Mouse (Mus musculus): ENCODE results near the gene Tnrc6b. TPM values are rescaled to one million over a fixed set of nuclear protein-coding genes. Genes with fewer than 3 reads are reported as not detected.
A peak's percentile ranks its signal among the peaks of the same experiment; 100 is the strongest.

The Tnrc6b gene
- total and polyA plus RNA-seq, 3 experiments = 7.8 to 13.9 (median 8.0) TPM

DNA sequence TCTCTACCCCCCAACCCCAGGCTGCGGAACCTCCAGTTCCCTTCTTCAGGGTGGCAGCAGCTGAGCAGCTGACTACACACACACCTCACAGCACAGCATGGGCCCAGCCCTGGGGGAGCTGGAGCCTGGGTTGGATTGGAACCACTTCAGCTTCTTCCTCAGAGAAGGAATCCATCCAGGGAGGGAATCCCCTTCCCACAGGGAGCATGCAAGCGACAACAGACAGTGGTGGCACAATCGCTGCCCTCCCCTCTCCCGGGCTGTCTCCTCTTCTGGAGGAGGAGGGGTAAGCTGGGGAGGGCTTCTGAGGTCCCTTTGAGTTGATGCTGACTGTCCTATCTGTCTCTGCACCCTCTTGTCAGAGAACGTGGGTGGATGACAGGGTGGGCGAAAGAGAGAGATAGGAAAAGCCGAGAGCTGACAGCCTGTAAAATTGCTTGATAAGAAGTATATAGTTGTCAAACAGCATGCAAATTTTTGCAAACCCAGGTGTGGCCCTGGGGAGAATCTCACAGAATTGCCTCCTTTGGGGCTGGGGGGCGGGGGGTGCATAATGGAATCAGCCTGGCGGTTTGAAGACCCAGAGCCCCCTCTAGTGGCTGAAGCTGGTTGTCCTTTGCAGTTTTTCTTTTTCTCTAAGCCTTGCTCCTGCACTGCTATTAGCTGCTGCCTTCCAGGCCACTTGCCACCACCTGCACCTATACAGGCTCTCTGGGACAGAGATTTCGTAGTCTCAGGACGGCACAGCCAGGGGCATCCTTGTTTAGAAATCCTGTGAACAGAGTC, 16.8 kb upstream of the Tnrc6b start:
- no peaks in the 10 kb centered on the region for H3K9me3 ChIP-seq (replicated peaks; ENCODE audit: insufficient read depth, low read length)
- H3K27ac ChIP-seq (ENCODE audit: control insufficient read depth, low read depth, low read length) = no peak overlapping the region
- H3K36me3 ChIP-seq (ENCODE audit: control insufficient read depth in 1 of 2, insufficient read depth in 2 of 2, low read length in 2 of 2) = peaks cover 0 to 3% of the 10 kb centered on the region in 2 experiments; a peak in 1 of 4 replicates
- DNase-seq (ENCODE audit: low read depth, low spot score) = peak; percentile 76
- H3K4me1 ChIP-seq (ENCODE audit: control insufficient read depth in 1 of 2, insufficient read depth in 2 of 2, low read length in 2 of 2) = peaks cover 0 to 19% of the 10 kb centered on the region in 2 experiments; a peak in 2 of 4 replicates
- no peaks in the 10 kb centered on the region for H3K79me2 ChIP-seq (ENCODE audit: control insufficient read depth, insufficient read depth, low read length, poor library complexity)
- H3K9ac ChIP-seq (ENCODE audit: control insufficient read depth, low read depth, low read length, poor library complexity, severe bottlenecking) = no peak overlapping the region
- TF ChIP-seq NRF1 (IDR thresholded peaks at IDR 0.05; ENCODE audit: insufficient read depth, low read depth, low read length, poor library complexity, severe bottlenecking) (0 out of 2 replicates have a peak, but pooled peaks have one; percentile 29), TAL1 (IDR thresholded peaks at IDR 0.05; ENCODE audit: low read length) (no peak), POLR2AphosphoS5 (IDR thresholded peaks at IDR 0.05; ENCODE audit: borderline replicate concordance, low read depth, low read length) (no peak), HCFC1 (IDR thresholded peaks at IDR 0.05; ENCODE audit: low read depth, low read length) (no peak), BHLHE40 (IDR thresholded peaks at IDR 0.05; ENCODE audit: borderline replicate concordance, low read depth, low read length) (no peak), GATA1 (IDR thresholded peaks at IDR 0.05; ENCODE audit: low read depth, low read length) (peak; percentile 40; the same call in 1 of the 2 replicates), SIN3A (IDR thresholded peaks at IDR 0.05; ENCODE audit: low read length) (peak; percentile 37; the same call in 1 of the 2 replicates), JUND (IDR thresholded peaks at IDR 0.05; ENCODE audit: low read depth, low read length) (no peak), POLR2A (IDR thresholded peaks at IDR 0.05; ENCODE audit: control insufficient read depth in 1 of 2, insufficient read depth in 1 of 2, low read depth in 1 of 2, low read length in 2 of 2, poor library complexity in 1 of 2) (no peak), ZC3H11A (IDR thresholded peaks at IDR 0.05; ENCODE audit: low read depth, low read length) (peak; percentile 72), CHD1 (IDR thresholded peaks at IDR 0.05; ENCODE audit: low read depth, low read length) (no peak), MAFK (IDR thresholded peaks at IDR 0.05; ENCODE audit: borderline replicate concordance, low read depth, low read length) (no peak), SMC3 (IDR thresholded peaks at IDR 0.05; ENCODE audit: low read depth, low read length) (peak; percentile 79), NELFE (IDR thresholded peaks at IDR 0.05; ENCODE audit: low read depth, low read length) (no peak), USF1 (IDR thresholded peaks at IDR 0.05; ENCODE audit: low read depth, low read length) (no peak), E2F4 (IDR thresholded peaks at IDR 0.05; ENCODE audit: borderline replicate concordance, low read depth, low read length) (no peak), RAD21 (IDR thresholded peaks at IDR 0.05; ENCODE audit: low read depth, low read length) (peak; percentile 92), ZMIZ1 (IDR thresholded peaks at IDR 0.05; ENCODE audit: low read depth, low read length) (no peak), RCOR1 (IDR thresholded peaks at IDR 0.05; ENCODE audit: low read depth, low read length) (peak; percentile 24; the same call in 1 of the 2 replicates), UBTF (IDR thresholded peaks at IDR 0.05; ENCODE audit: borderline replicate concordance, insufficient read depth, low read depth, low read length) (no peak), EP300 (IDR thresholded peaks at IDR 0.05; ENCODE audit: low read depth in 1 of 2, low read length in 2 of 2) (peak; percentile 16 to 60; a peak in 3 of 4 replicates), CTCF (IDR thresholded peaks at IDR 0.05 in 2 of 3, conservative IDR thresholded peaks at IDR 0.05 in 1 of 3; ENCODE audit: control insufficient read depth in 1 of 3, insufficient read depth in 1 of 3, low read depth in 2 of 3, low read length in 3 of 3, poor library complexity in 1 of 3, severe bottlenecking in 1 of 3) (peak; percentile 59 to 86 (median 84))
- peaks cover 0 to 3% of the 10 kb centered on the region in 2 experiments; a peak in 1 of 4 replicates for H3K27me3 ChIP-seq (ENCODE audit: control insufficient read depth in 1 of 2, insufficient read depth in 2 of 2, low read length in 2 of 2)
- H3K4me3 ChIP-seq (ENCODE audit: control insufficient read depth in 1 of 2, insufficient read depth in 1 of 2, low read depth in 2 of 2, low read length in 2 of 2) = no peak overlapping the region

All from MEL (cell line).